Mouse (Mus musculus): ENCODE measurements around the gene Olfr629. TPM values are rescaled to one million over a fixed set of nuclear protein-coding genes. Genes with fewer than 3 reads are reported as not detected.
"Not testable (repeated sequence)": the region's sequence is repeated elsewhere in the genome, so short reads cannot be mapped to it uniquely, and the experiment has no call there.

Gene Olfr629
- total and polyA plus RNA-seq, 2 experiments from 2014 or later, result not detected

GRCm38 (mm10) chr7:103757233-103757632, 12.5 kb upstream of the Olfr629 start, which contains the start of gene Olfr630:
Gene Olfr630 (minus strand): TSS chr7:103757333.
- no peaks in the 10 kb centered on the region for H3K9me3 ChIP-seq (ENCODE audit: low read length)
- no peak within 1 kb of the TSS for H3K9ac ChIP-seq (replicated peaks; ENCODE audit: low read length, poor library complexity, severe bottlenecking)
- H3K4me1 ChIP-seq (ENCODE audit: insufficient read depth, low read length), result no peaks in the 10 kb centered on the region
- no peak for ATAC-seq (ENCODE audit: low FRiP score)
- no peak for TF ChIP-seq CTCF (IDR thresholded peaks at IDR 0.05)
- no peak within 1 kb of the TSS for H3K4me3 ChIP-seq (ENCODE audit: low read depth, low read length)
- WGBS, result 43% methylated on average over 2 of the region's 2 CpGs
- no peak for DNase-seq (ENCODE audit: low spot score)
- H3K4me2 ChIP-seq (ENCODE audit: low read depth, low read length, poor library complexity, severe bottlenecking), result no peak within 1 kb of the TSS
- H3K27me3 ChIP-seq (ENCODE audit: insufficient read depth, low read length), result no peaks in the 10 kb centered on the region
- H3K36me3 ChIP-seq (ENCODE audit: insufficient read depth, low read length), result no peaks in the 10 kb centered on the region
- H3K27ac ChIP-seq (ENCODE audit: low read depth, low read length), result no peak within 1 kb of the TSS

- H3K9me3 ChIP-seq (ENCODE audit: low read length), result no peaks in the 10 kb centered on the region
- no peak for TF ChIP-seq CTCF (IDR thresholded peaks at IDR 0.05)
- 87% methylated on average over 1 of the region's 1 CpGs for WGBS
- DNase-seq (ENCODE audit: low spot score) (no peak), ATAC-seq (ENCODE audit: low FRiP score) (no peak)
- no peak within 1 kb of the TSS for H3K4me2 ChIP-seq (ENCODE audit: low read depth, low read length, poor library complexity, severe bottlenecking)
- no peak within 1 kb of the TSS for H3K27ac ChIP-seq (ENCODE audit: low read depth, low read length)
- H3K36me3 ChIP-seq (ENCODE audit: insufficient read depth, low read length), result no peaks in the 10 kb centered on the region
- H3K27me3 ChIP-seq (ENCODE audit: insufficient read depth, low read length), result no peaks in the 10 kb centered on the region
- H3K4me3 ChIP-seq (ENCODE audit: low read depth, low read length), result no peak within 1 kb of the TSS
- no peaks in the 10 kb centered on the region for H3K4me1 ChIP-seq (ENCODE audit: insufficient read depth, low read length)
- H3K9ac ChIP-seq (replicated peaks; ENCODE audit: low read length, poor library complexity, severe bottlenecking), result no peak within 1 kb of the TSS
Measured at GRCm38 (mm10) chr7:103730074-103730473, 14.7 kb downstream of the Olfr629 start, which contains the start of gene Olfr628. Gene Olfr628 (plus strand): TSS chr7:103730374.

- H3K27me3 ChIP-seq (ENCODE audit: insufficient read depth, low read length); H3K4me3 ChIP-seq (ENCODE audit: low read depth, low read length); H3K9me3 ChIP-seq (ENCODE audit: low read length); H3K27ac ChIP-seq (ENCODE audit: low read depth, low read length); H3K9ac ChIP-seq (replicated peaks; ENCODE audit: low read length, poor library complexity, severe bottlenecking); DNase-seq (ENCODE audit: low spot score); H3K4me1 ChIP-seq (ENCODE audit: insufficient read depth, low read length); H3K4me2 ChIP-seq (ENCODE audit: low read depth, low read length, poor library complexity, severe bottlenecking); H3K36me3 ChIP-seq (ENCODE audit: insufficient read depth, low read length); ATAC-seq (ENCODE audit: low FRiP score): not testable (repeated sequence)
- WGBS, result 90% methylated on average over 1 of the region's 1 CpGs
Measured at GRCm38 (mm10) chr7:103716398-103716797, 28.3 kb downstream of the Olfr629 start.

- H3K9me3 ChIP-seq (ENCODE audit: low read length), result no peaks in the 10 kb centered on the region
- no peak within 1 kb of the TSS for H3K4me2 ChIP-seq (ENCODE audit: low read depth, low read length, poor library complexity, severe bottlenecking)
- no peaks in the 10 kb centered on the region for H3K4me1 ChIP-seq (ENCODE audit: insufficient read depth, low read length)
- ATAC-seq (ENCODE audit: low FRiP score) (no peak), DNase-seq (ENCODE audit: low spot score) (no peak)
- no peaks in the 10 kb centered on the region for H3K27me3 ChIP-seq (ENCODE audit: insufficient read depth, low read length)
- H3K36me3 ChIP-seq (ENCODE audit: insufficient read depth, low read length), result no peaks in the 10 kb centered on the region
- H3K9ac ChIP-seq (replicated peaks; ENCODE audit: low read length, poor library complexity, severe bottlenecking), result no peak within 1 kb of the TSS
- no peak within 1 kb of the TSS for H3K4me3 ChIP-seq (ENCODE audit: low read depth, low read length)
- no peak within 1 kb of the TSS for H3K27ac ChIP-seq (ENCODE audit: low read depth, low read length)
- TF ChIP-seq CTCF (IDR thresholded peaks at IDR 0.05), result no peak
Measured at GRCm38 (mm10) chr7:103714371-103714770, 30.4 kb downstream of the Olfr629 start, which contains the start of gene Olfr243. Gene Olfr243 (plus strand): TSS chr7:103714671.

GRCm38 (mm10) chr7:103712024-103712423, 32.7 kb downstream of the Olfr629 start:
- DNase-seq (ENCODE audit: low spot score), result no peak
- H3K4me3 ChIP-seq (ENCODE audit: low read depth, low read length), result no peak overlapping the region
- 38% methylated on average over 2 of the region's 2 CpGs for WGBS
- no peaks in the 10 kb centered on the region for H3K36me3 ChIP-seq (ENCODE audit: insufficient read depth, low read length)
- H3K9ac ChIP-seq (replicated peaks; ENCODE audit: low read length, poor library complexity, severe bottlenecking), result no peak overlapping the region
- no peaks in the 10 kb centered on the region for H3K9me3 ChIP-seq (ENCODE audit: low read length)
- H3K27me3 ChIP-seq (ENCODE audit: insufficient read depth, low read length), result no peaks in the 10 kb centered on the region
- H3K4me2 ChIP-seq (ENCODE audit: low read depth, low read length, poor library complexity, severe bottlenecking), result no peak overlapping the region
- no peak for ATAC-seq (ENCODE audit: low FRiP score)
- no peak overlapping the region for H3K27ac ChIP-seq (ENCODE audit: low read depth, low read length)
- H3K4me1 ChIP-seq (ENCODE audit: insufficient read depth, low read length), result no peaks in the 10 kb centered on the region
- peak; percentile 24 for TF ChIP-seq CTCF (IDR thresholded peaks at IDR 0.05)

- Histone ChIP-seq H3K4me3 (ENCODE audit: low read depth, low read length) (no peak overlapping the region), H3K9me3 (ENCODE audit: low read length) (no peaks in the 10 kb centered on the region), H3K9ac (replicated peaks; ENCODE audit: low read length, poor library complexity, severe bottlenecking) (no peak overlapping the region), H3K4me2 (ENCODE audit: low read depth, low read length, poor library complexity, severe bottlenecking) (no peak overlapping the region), H3K27me3 (ENCODE audit: insufficient read depth, low read length) (no peaks in the 10 kb centered on the region), H3K4me1 (ENCODE audit: insufficient read depth, low read length) (no peaks in the 10 kb centered on the region), H3K36me3 (ENCODE audit: insufficient read depth, low read length) (no peaks in the 10 kb centered on the region), H3K27ac (ENCODE audit: low read depth, low read length) (no peak overlapping the region)
- DNase-seq (ENCODE audit: low spot score) (peak; percentile 40), ATAC-seq (ENCODE audit: low FRiP score) (0 out of 2 replicates have a peak, but pooled peaks have one; percentile 54)
- no peak for TF ChIP-seq CTCF (IDR thresholded peaks at IDR 0.05)
- 82% methylated on average over 4 of the region's 4 CpGs for WGBS
Measured at GRCm38 (mm10) chr7:103699469-103699868, 45.3 kb downstream of the Olfr629 start.

Other genes starting within 250 kb of the Olfr629 start
Only the 30 nearest of the 33 such genes appear.
- gene Olfr611, start 224.1 kb downstream of the Olfr629 start, total RNA-seq (2014; rRNA removed), result not detected in 2 replicates
- not detected in 2 replicates for gene Olfr611, start 224.1 kb downstream of the Olfr629 start, polyA plus RNA-seq (2015; fragmentation: Nextera tagmentation; extraction: Ambion mirVana)
- gene Olfr612, start 202.2 kb downstream of the Olfr629 start, total RNA-seq (2014; rRNA removed), result not detected in 2 replicates
- not detected in 2 replicates for gene Olfr612, start 202.2 kb downstream of the Olfr629 start, polyA plus RNA-seq (2015; fragmentation: Nextera tagmentation; extraction: Ambion mirVana)
- not detected in 2 replicates for gene Olfr613, start 196.9 kb downstream of the Olfr629 start, total RNA-seq (2014; rRNA removed)
- not detected in 2 replicates for gene Olfr613, start 196.9 kb downstream of the Olfr629 start, polyA plus RNA-seq (2015; fragmentation: Nextera tagmentation; extraction: Ambion mirVana)
- not detected in 2 replicates for gene Olfr615, start 188.9 kb downstream of the Olfr629 start, total RNA-seq (2014; rRNA removed)
- not detected in 2 replicates for gene Olfr615, start 188.9 kb downstream of the Olfr629 start, polyA plus RNA-seq (2015; fragmentation: Nextera tagmentation; extraction: Ambion mirVana)
- gene Olfr616, start 175.8 kb downstream of the Olfr629 start, total RNA-seq (2014; rRNA removed), result not detected in 2 replicates
- not detected in 2 replicates for gene Olfr616, start 175.8 kb downstream of the Olfr629 start, polyA plus RNA-seq (2015; fragmentation: Nextera tagmentation; extraction: Ambion mirVana)
- not detected in 2 replicates for gene Olfr617, start 171.9 kb downstream of the Olfr629 start, total RNA-seq (2014; rRNA removed)
- not detected in 2 replicates for gene Olfr617, start 171.9 kb downstream of the Olfr629 start, polyA plus RNA-seq (2015; fragmentation: Nextera tagmentation; extraction: Ambion mirVana)
- gene Olfr618, start 154.8 kb downstream of the Olfr629 start, total RNA-seq (2014; rRNA removed), result not detected in 2 replicates
- gene Olfr618, start 154.8 kb downstream of the Olfr629 start, polyA plus RNA-seq (2015; fragmentation: Nextera tagmentation; extraction: Ambion mirVana), result not detected in 2 replicates
- gene Olfr619, start 144.4 kb downstream of the Olfr629 start, total RNA-seq (2014; rRNA removed), result not detected in 2 replicates
- gene Olfr619, start 144.4 kb downstream of the Olfr629 start, polyA plus RNA-seq (2015; fragmentation: Nextera tagmentation; extraction: Ambion mirVana), result not detected in 2 replicates
- not detected in 2 replicates for gene Olfr620, start 132.4 kb downstream of the Olfr629 start, total RNA-seq (2014; rRNA removed)
- gene Olfr620, start 132.4 kb downstream of the Olfr629 start, polyA plus RNA-seq (2015; fragmentation: Nextera tagmentation; extraction: Ambion mirVana), result not detected in 2 replicates
- gene Olfr622, start 102.2 kb downstream of the Olfr629 start, total RNA-seq (2014; rRNA removed), result not detected in 2 replicates
- gene Olfr622, start 102.2 kb downstream of the Olfr629 start, polyA plus RNA-seq (2015; fragmentation: Nextera tagmentation; extraction: Ambion mirVana), result not detected in 2 replicates
- not detected in 2 replicates for gene Olfr623, start 81.2 kb downstream of the Olfr629 start, total RNA-seq (2014; rRNA removed)
- gene Olfr623, start 81.2 kb downstream of the Olfr629 start, polyA plus RNA-seq (2015; fragmentation: Nextera tagmentation; extraction: Ambion mirVana), result not detected in 2 replicates
- not detected in 2 replicates for gene Olfr624, start 73.8 kb downstream of the Olfr629 start, total RNA-seq (2014; rRNA removed)
- not detected in 2 replicates for gene Olfr624, start 73.8 kb downstream of the Olfr629 start, polyA plus RNA-seq (2015; fragmentation: Nextera tagmentation; extraction: Ambion mirVana)
- not detected in 2 replicates for gene Olfr625-ps1, start 62.2 kb downstream of the Olfr629 start, total RNA-seq (2014; rRNA removed)
- gene Olfr625-ps1, start 62.2 kb downstream of the Olfr629 start, polyA plus RNA-seq (2015; fragmentation: Nextera tagmentation; extraction: Ambion mirVana), result not detected in 2 replicates
- gene Olfr243, start 30.3 kb downstream of the Olfr629 start, total RNA-seq (2014; rRNA removed), result not detected in 2 replicates
- gene Olfr243, start 30.3 kb downstream of the Olfr629 start, polyA plus RNA-seq (2015; fragmentation: Nextera tagmentation; extraction: Ambion mirVana), result not detected in 2 replicates
- not detected in 2 replicates for gene Olfr628, start 14.6 kb downstream of the Olfr629 start, total RNA-seq (2014; rRNA removed)
- gene Olfr628, start 14.6 kb downstream of the Olfr629 start, polyA plus RNA-seq (2015; fragmentation: Nextera tagmentation; extraction: Ambion mirVana), result not detected in 2 replicates
- gene Olfr630, start 12.4 kb upstream of the Olfr629 start, total RNA-seq (2014; rRNA removed), result not detected in 2 replicates
- not detected in 2 replicates for gene Olfr630, start 12.4 kb upstream of the Olfr629 start, polyA plus RNA-seq (2015; fragmentation: Nextera tagmentation; extraction: Ambion mirVana)
- gene Olfr69, start 26.7 kb upstream of the Olfr629 start, total RNA-seq (2014; rRNA removed), result not detected in 2 replicates
- not detected in 2 replicates for gene Olfr69, start 26.7 kb upstream of the Olfr629 start, polyA plus RNA-seq (2015; fragmentation: Nextera tagmentation; extraction: Ambion mirVana)
- gene Olfr68, start 34.8 kb upstream of the Olfr629 start, total RNA-seq (2014; rRNA removed), result not detected in 2 replicates
- gene Olfr68, start 34.8 kb upstream of the Olfr629 start, polyA plus RNA-seq (2015; fragmentation: Nextera tagmentation; extraction: Ambion mirVana), result not detected in 2 replicates
- gene Olfr67, start 46.9 kb upstream of the Olfr629 start, total RNA-seq (2014; rRNA removed), result not detected in 2 replicates
- gene Olfr67, start 46.9 kb upstream of the Olfr629 start, polyA plus RNA-seq (2015; fragmentation: Nextera tagmentation; extraction: Ambion mirVana), result not detected in 2 replicates
- 140 and 223 TPM in 2 replicates for gene Hbb-bt, start 69.1 kb upstream of the Olfr629 start, total RNA-seq (2014; rRNA removed)
- 153 and 165 TPM in 2 replicates for gene Hbb-bt, start 69.1 kb upstream of the Olfr629 start, polyA plus RNA-seq (2015; fragmentation: Nextera tagmentation; extraction: Ambion mirVana)
- gene Hbb-bs, start 83.2 kb upstream of the Olfr629 start, total RNA-seq (2014; rRNA removed), result 1,016 and 1,022 TPM in 2 replicates
- gene Hbb-bs, start 83.2 kb upstream of the Olfr629 start, polyA plus RNA-seq (2015; fragmentation: Nextera tagmentation; extraction: Ambion mirVana), result 709 and 771 TPM in 2 replicates
- not detected in 2 replicates for gene Hbb-bh2, start 95.6 kb upstream of the Olfr629 start, total RNA-seq (2014; rRNA removed)
- gene Hbb-bh2, start 95.6 kb upstream of the Olfr629 start, polyA plus RNA-seq (2015; fragmentation: Nextera tagmentation; extraction: Ambion mirVana), result not detected in 2 replicates
- gene Hbb-bh1, start 98.2 kb upstream of the Olfr629 start, total RNA-seq (2014; rRNA removed), result not detected in 2 replicates
- gene Hbb-bh1, start 98.2 kb upstream of the Olfr629 start, polyA plus RNA-seq (2015; fragmentation: Nextera tagmentation; extraction: Ambion mirVana), result not detected in 2 replicates
- gene Hbb-y, start 108.3 kb upstream of the Olfr629 start, total RNA-seq (2014; rRNA removed), result 1.0 TPM in 1 of 2 replicates, not detected in the other
- 1.1 TPM in 1 of 2 replicates, not detected in the other for gene Hbb-y, start 108.3 kb upstream of the Olfr629 start, polyA plus RNA-seq (2015; fragmentation: Nextera tagmentation; extraction: Ambion mirVana)
- gene Olfr66, start 141.3 kb upstream of the Olfr629 start, total RNA-seq (2014; rRNA removed), result not detected in 2 replicates
- gene Olfr66, start 141.3 kb upstream of the Olfr629 start, polyA plus RNA-seq (2015; fragmentation: Nextera tagmentation; extraction: Ambion mirVana), result not detected in 2 replicates
- 0.05 TPM in 1 of 2 replicates, not detected in the other for gene Olfr64, start 149.5 kb upstream of the Olfr629 start, total RNA-seq (2014; rRNA removed)
- not detected in 2 replicates for gene Olfr64, start 149.5 kb upstream of the Olfr629 start, polyA plus RNA-seq (2015; fragmentation: Nextera tagmentation; extraction: Ambion mirVana)
- not detected in 2 replicates for gene Olfr65, start 158.5 kb upstream of the Olfr629 start, total RNA-seq (2014; rRNA removed)
- not detected in 2 replicates for gene Olfr65, start 158.5 kb upstream of the Olfr629 start, polyA plus RNA-seq (2015; fragmentation: Nextera tagmentation; extraction: Ambion mirVana)
- not detected in 2 replicates for gene Olfr631, start 183.9 kb upstream of the Olfr629 start, total RNA-seq (2014; rRNA removed)
- not detected in 2 replicates for gene Olfr631, start 183.9 kb upstream of the Olfr629 start, polyA plus RNA-seq (2015; fragmentation: Nextera tagmentation; extraction: Ambion mirVana)
- gene Olfr632, start 189.4 kb upstream of the Olfr629 start, total RNA-seq (2014; rRNA removed), result not detected in 2 replicates
- not detected in 2 replicates for gene Olfr632, start 189.4 kb upstream of the Olfr629 start, polyA plus RNA-seq (2015; fragmentation: Nextera tagmentation; extraction: Ambion mirVana)
- not detected in 2 replicates for gene Olfr633, start 199.5 kb upstream of the Olfr629 start, total RNA-seq (2014; rRNA removed)
- gene Olfr633, start 199.5 kb upstream of the Olfr629 start, polyA plus RNA-seq (2015; fragmentation: Nextera tagmentation; extraction: Ambion mirVana), result not detected in 2 replicates